Mouse (Mus musculus): ENCODE data around the gene Efcab6. TPM values are rescaled to one million over a fixed set of nuclear protein-coding genes. Genes with fewer than 3 reads are reported as not detected.

The Efcab6 gene
- polyA plus RNA-seq, 1 experiment from 2014 or later, result not detected

GRCm38 (mm10) chr15:83842915-83843789 is 222.0 kb downstream of the Efcab6 start:
- Histone ChIP-seq H3K4me2 (no peak overlapping the region), H3K27me3 (replicated peaks) (peaks cover 48% of the 10 kb centered on the region), H3K27ac (replicated peaks) (no peak overlapping the region), H3K36me3 (no peaks in the 10 kb centered on the region), H3K4me1 (no peaks in the 10 kb centered on the region), H3K9me3 (no peaks in the 10 kb centered on the region), H3K4me3 (no peak overlapping the region), H3K9ac (no peak overlapping the region)
- 41% methylated on average over 22 of the region's 22 CpGs for WGBS
- ATAC-seq (ENCODE audit: extremely low read depth, insufficient number of reproducible peaks, low FRiP score, low TSS enrichment), result no peak

GRCm38 (mm10) chr15:83842419-83842818 is 222.8 kb downstream of the Efcab6 start:
- WGBS, result 70% methylated on average over 12 of the region's 12 CpGs
- no peak for ATAC-seq (ENCODE audit: extremely low read depth, insufficient number of reproducible peaks, low FRiP score, low TSS enrichment)
- Histone ChIP-seq H3K9ac (no peak overlapping the region), H3K27ac (replicated peaks) (no peak overlapping the region), H3K36me3 (no peaks in the 10 kb centered on the region), H3K4me3 (no peak overlapping the region), H3K9me3 (no peaks in the 10 kb centered on the region), H3K4me2 (no peak overlapping the region), H3K4me1 (no peaks in the 10 kb centered on the region), H3K27me3 (replicated peaks) (peaks cover 48% of the 10 kb centered on the region)

GRCm38 (mm10) chr15:83840950-83841719 is 224.0 kb downstream of the Efcab6 start:
- Histone ChIP-seq H3K36me3 (no peaks in the 10 kb centered on the region), H3K4me2 (no peak overlapping the region), H3K27me3 (replicated peaks) (peaks cover 48% of the 10 kb centered on the region), H3K4me3 (no peak overlapping the region), H3K9ac (no peak overlapping the region), H3K4me1 (no peaks in the 10 kb centered on the region), H3K27ac (replicated peaks) (no peak overlapping the region), H3K9me3 (no peaks in the 10 kb centered on the region)
- 52% methylated on average over 10 of the region's 10 CpGs for WGBS
- no peak for ATAC-seq (ENCODE audit: extremely low read depth, insufficient number of reproducible peaks, low FRiP score, low TSS enrichment)

GRCm38 (mm10) chr15:83832265-83832664 is 232.9 kb downstream of the Efcab6 start:
- H3K4me3 ChIP-seq, result no peak overlapping the region
- no peak overlapping the region for H3K27ac ChIP-seq (replicated peaks)
- no peaks in the 10 kb centered on the region for H3K36me3 ChIP-seq
- no peaks in the 10 kb centered on the region for H3K9me3 ChIP-seq
- 52% methylated on average over 6 of the region's 6 CpGs for WGBS
- H3K9ac ChIP-seq, result no peak overlapping the region
- ATAC-seq (ENCODE audit: extremely low read depth, insufficient number of reproducible peaks, low FRiP score, low TSS enrichment), result no peak
- H3K27me3 ChIP-seq (replicated peaks), result peaks cover 3% of the 10 kb centered on the region; the same call in 1 of the 2 replicates
- no peak overlapping the region for H3K4me2 ChIP-seq
- H3K4me1 ChIP-seq, result no peaks in the 10 kb centered on the region

- WGBS, result 70% methylated on average over 13 of the region's 13 CpGs
- H3K4me1 ChIP-seq, result no peaks in the 10 kb centered on the region
- no peak overlapping the region for H3K27ac ChIP-seq (replicated peaks)
- no peaks in the 10 kb centered on the region for H3K36me3 ChIP-seq
- no peak overlapping the region for H3K9ac ChIP-seq
- no peak overlapping the region for H3K4me2 ChIP-seq
- no peaks in the 10 kb centered on the region for H3K9me3 ChIP-seq
- no peak for ATAC-seq (ENCODE audit: extremely low read depth, insufficient number of reproducible peaks, low FRiP score, low TSS enrichment)
- H3K27me3 ChIP-seq (replicated peaks), result peaks cover 3% of the 10 kb centered on the region; the same call in 1 of the 2 replicates
- no peak overlapping the region for H3K4me3 ChIP-seq
Measured at GRCm38 (mm10) chr15:83829226-83829625, 236.0 kb downstream of the Efcab6 start.

GRCm38 (mm10) chr15:83828011-83828410 is 237.2 kb downstream of the Efcab6 start:
- Histone ChIP-seq H3K27me3 (replicated peaks) (peaks cover 3% of the 10 kb centered on the region; the same call in 1 of the 2 replicates), H3K4me3 (no peak overlapping the region), H3K36me3 (no peaks in the 10 kb centered on the region), H3K4me2 (no peak overlapping the region), H3K27ac (replicated peaks) (no peak overlapping the region), H3K9me3 (no peaks in the 10 kb centered on the region), H3K4me1 (no peaks in the 10 kb centered on the region), H3K9ac (no peak overlapping the region)
- WGBS, result 78% methylated on average over 8 of the region's 8 CpGs
- ATAC-seq (ENCODE audit: extremely low read depth, insufficient number of reproducible peaks, low FRiP score, low TSS enrichment), result no peak

Other genes with a start within 250 kb of the Efcab6 start
- gene Sult4a1, start 40.4 kb upstream of the Efcab6 start, polyA plus RNA-seq (2015; fragmentation: Nextera tagmentation; extraction: Ambion mirVana), result 0.45 and 0.70 TPM in 2 replicates
- gene Pnpla5, start 57.8 kb upstream of the Efcab6 start, polyA plus RNA-seq (2015; fragmentation: Nextera tagmentation; extraction: Ambion mirVana), result not detected in 2 replicates
- 0.88 and 0.94 TPM in 2 replicates for gene Pnpla3, start 102.5 kb upstream of the Efcab6 start, polyA plus RNA-seq (2015; fragmentation: Nextera tagmentation; extraction: Ambion mirVana)
- 103 and 117 TPM in 2 replicates for gene Samm50, start 126.9 kb upstream of the Efcab6 start, polyA plus RNA-seq (2015; fragmentation: Nextera tagmentation; extraction: Ambion mirVana)
- gene Parvb, start 166.7 kb upstream of the Efcab6 start, polyA plus RNA-seq (2015; fragmentation: Nextera tagmentation; extraction: Ambion mirVana), result 12.7 and 15.5 TPM in 2 replicates